Mouse (Mus musculus) embryonic facial prominence, embryonic 14.5 days (tissue): ENCODE results near the gene P3h1. TPM values are rescaled to one million over a fixed set of nuclear protein-coding genes. Genes with fewer than 3 reads are reported as not detected.
A peak's percentile ranks its signal among the peaks of the same experiment; 100 is the strongest.

Source experiments
- ATAC-seq: fragments of 200-750 bp; cut with Nextera tagmentation; 2 replicates; pipeline ENCODE4 v1.8.0; 2017; ENCODE audit warnings: low read depth, moderate number of reproducible peaks, moderate TSS enrichment
- DNase-seq: peaks from one replicate; pipeline ENCODE4 v3.0.0-alpha.2; 2015; ENCODE audit warnings: low spot score
- H3K27ac ChIP-seq: fragments of 300-500 bp; sonication (generic); replicated peaks from 2 replicates; pipeline ENCODE4 v1.5.1; 2014; ENCODE audit warnings: low read depth, mild to moderate bottlenecking, low read length, moderate library complexity
- H3K27me3 ChIP-seq: fragments of 300-500 bp; sonication (generic); replicated peaks from 2 replicates; pipeline ENCODE4 v1.6.1; 2014; ENCODE audit warnings: low read length; ENCODE audit not compliant: control insufficient read depth, insufficient read depth
- H3K36me3 ChIP-seq: fragments of 300-500 bp; sonication (generic); 2 replicates; pipeline ENCODE4 v1.6.1; 2014; ENCODE audit warnings: low read length, mixed read lengths; ENCODE audit not compliant: control insufficient read depth, insufficient read depth
- H3K4me1 ChIP-seq: fragments of 300-500 bp; sonication (generic); 2 replicates; pipeline ENCODE4 v1.6.1; 2014; ENCODE audit warnings: antibody characterized with exemption, low read length; ENCODE audit not compliant: control insufficient read depth, insufficient read depth
- H3K4me2 ChIP-seq: fragments of 300-500 bp; sonication (generic); 2 replicates; pipeline ENCODE4 v1.6.1; 2014; ENCODE audit warnings: low read depth, mild to moderate bottlenecking, low read length, moderate library complexity, mixed read lengths
- H3K4me3 ChIP-seq: fragments of 300-500 bp; sonication (generic); 2 replicates; pipeline ENCODE4 v1.5.1; 2014; ENCODE audit warnings: low read depth, mild to moderate bottlenecking, low read length
- H3K9ac ChIP-seq: fragments of 300-500 bp; sonication (generic); 2 replicates; pipeline ENCODE4 v1.6.1; 2014; ENCODE audit warnings: low read depth, mild to moderate bottlenecking, low read length, moderate library complexity, mixed read lengths
- H3K9me3 ChIP-seq: fragments of 300-500 bp; sonication (generic); 2 replicates; pipeline ENCODE4 v1.6.1; 2016; ENCODE audit warnings: low read length; ENCODE audit not compliant: control insufficient read depth
- WGBS: fragments of 180-500 bp; shearing (Covaris S2); extraction: QIAGEN DNeasy Blood & Tissue Kit; methylation state at CpG from one replicate; pipeline ENCODE4 v1.1.7; 2014; 5-methylcytosine and 5-hydroxymethylcytosine counted together
- polyA plus RNA-seq: library from polyadenylated mRNA; unstranded; fragments of >200 nt; fragmentation: Nextera tagmentation; extraction: Ambion mirVana; gene quantifications from 2 replicates; pipeline ENCODE4 v1.2.1, GENCODE M21; 2014

Gene P3h1
- polyA plus RNA-seq, 1 experiment from 2014 or later = 100 TPM

DNA sequence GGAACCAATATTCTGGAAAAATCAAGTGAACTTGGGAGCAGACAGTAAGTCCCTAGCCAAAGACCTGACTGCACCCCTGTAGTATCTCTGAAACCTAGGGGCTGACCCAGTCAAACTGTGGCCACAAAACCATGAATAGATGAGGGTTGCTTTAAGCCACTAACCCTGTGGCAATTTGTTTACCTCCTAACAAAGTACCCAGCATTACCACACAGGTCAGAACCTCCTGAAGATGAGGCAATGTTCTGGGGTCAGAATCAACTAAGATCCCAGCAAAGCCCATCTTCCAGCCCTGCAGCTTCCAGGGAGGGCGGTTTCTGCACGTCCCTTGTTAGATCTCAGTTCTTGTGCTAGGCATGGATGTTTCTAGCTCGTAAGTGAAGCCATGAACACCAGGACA, 8.2 kb upstream of the P3h1 start:
- H3K4me2 ChIP-seq = no peak overlapping the region
- H3K4me3 ChIP-seq = no peak overlapping the region
- no peak for ATAC-seq
- no peaks in the 10 kb centered on the region for H3K4me1 ChIP-seq
- no peak for DNase-seq
- H3K9ac ChIP-seq = no peak overlapping the region
- H3K36me3 ChIP-seq = peaks cover 51% of the 10 kb centered on the region
- H3K27me3 ChIP-seq = no peaks in the 10 kb centered on the region
- H3K9me3 ChIP-seq = no peaks in the 10 kb centered on the region
- no peak overlapping the region for H3K27ac ChIP-seq
- WGBS = 96% methylated on average over 3 of the region's 3 CpGs

- Histone ChIP-seq H3K4me1 (no peaks in the 10 kb centered on the region), H3K27me3 (no peaks in the 10 kb centered on the region), H3K4me3 (no peak overlapping the region), H3K36me3 (peaks cover 51% of the 10 kb centered on the region), H3K9ac (no peak overlapping the region), H3K27ac (no peak overlapping the region), H3K4me2 (no peak overlapping the region), H3K9me3 (no peaks in the 10 kb centered on the region)
- DNase-seq (no peak), ATAC-seq (no peak)
- WGBS = 91% methylated on average over 9 of the region's 9 CpGs
These were observed 7.0 kb upstream of the P3h1 start for GRCm38 (mm10) chr4:119225719-119226118.

GRCm38 (mm10) chr4:119226751-119227150, 6.0 kb upstream of the P3h1 start:
- H3K4me2 ChIP-seq = no peak overlapping the region
- H3K9me3 ChIP-seq = no peaks in the 10 kb centered on the region
- no peak for DNase-seq
- H3K4me3 ChIP-seq = no peak overlapping the region
- no peak overlapping the region for H3K9ac ChIP-seq
- peaks cover 51% of the 10 kb centered on the region for H3K36me3 ChIP-seq
- H3K27ac ChIP-seq = no peak overlapping the region
- H3K4me1 ChIP-seq = peaks cover 5% of the 10 kb centered on the region
- no peaks in the 10 kb centered on the region for H3K27me3 ChIP-seq
- WGBS = 90% methylated on average over 11 of the region's 11 CpGs
- no peak for ATAC-seq

GRCm38 (mm10) chr4:119233256-119233901, 664 bp downstream of the P3h1 start:
- Histone ChIP-seq H3K36me3 (peaks cover 36% of the 10 kb centered on the region), H3K27me3 (no peaks in the 10 kb centered on the region), H3K27ac (peak overlapping the region; percentile 70), H3K4me1 (peaks cover 11% of the 10 kb centered on the region), H3K9me3 (no peaks in the 10 kb centered on the region), H3K4me3 (peak overlapping the region; percentile 95), H3K4me2 (peak overlapping the region; percentile 72), H3K9ac (peak overlapping the region; percentile 91)
- 0% methylated on average over 31 of the region's 36 CpGs for WGBS
- ATAC-seq (peak; percentile 50), DNase-seq (peak; percentile 94)

DNA sequence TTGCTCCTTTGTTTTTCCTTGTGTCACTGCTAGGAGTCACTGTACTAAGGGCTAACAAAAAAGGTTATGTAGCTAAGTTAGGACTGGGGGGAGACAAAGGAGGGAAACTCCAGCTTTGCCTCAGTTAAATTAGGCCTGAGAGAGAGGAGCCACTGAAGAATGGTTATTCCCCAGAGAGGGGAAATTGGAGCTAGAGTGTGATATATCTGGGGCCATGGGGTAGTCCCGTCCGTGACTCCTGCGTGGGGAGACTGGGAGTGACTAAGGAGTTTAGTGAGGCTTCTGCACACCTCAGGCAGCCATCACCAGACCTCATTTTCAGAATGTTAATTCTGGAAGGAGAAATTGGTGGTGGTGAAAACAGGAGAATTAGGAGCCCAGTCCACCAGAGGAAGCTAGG, 1.6 kb downstream of the P3h1 start:
- H3K27me3 ChIP-seq = no peaks in the 10 kb centered on the region
- H3K4me2 ChIP-seq = peak overlapping the region; percentile 72
- H3K4me1 ChIP-seq = peaks cover 11% of the 10 kb centered on the region
- DNase-seq (no peak), ATAC-seq (no peak)
- peak overlapping the region; percentile 91 for H3K9ac ChIP-seq
- 59% methylated on average over 3 of the region's 3 CpGs for WGBS
- peak overlapping the region; percentile 70; the same call in 1 of the 2 replicates for H3K27ac ChIP-seq
- no peaks in the 10 kb centered on the region for H3K9me3 ChIP-seq
- H3K36me3 ChIP-seq = peaks cover 37% of the 10 kb centered on the region
- H3K4me3 ChIP-seq = peak overlapping the region; percentile 95

- no peak overlapping the region for H3K27ac ChIP-seq
- peaks cover 78% of the 10 kb centered on the region for H3K36me3 ChIP-seq
- H3K9ac ChIP-seq = no peak overlapping the region
- 69% methylated on average over 3 of the region's 3 CpGs for WGBS
- no peak overlapping the region for H3K4me3 ChIP-seq
- H3K27me3 ChIP-seq = no peaks in the 10 kb centered on the region
- peaks cover 4% of the 10 kb centered on the region; the same call in 1 of the 2 replicates for H3K4me1 ChIP-seq
- no peaks in the 10 kb centered on the region for H3K9me3 ChIP-seq
- H3K4me2 ChIP-seq = no peak overlapping the region
- no peak for DNase-seq
- no peak for ATAC-seq
These were observed 5.9 kb downstream of the P3h1 start for GRCm38 (mm10) chr4:119238661-119239060.

GRCm38 (mm10) chr4:119239181-119239682, 6.5 kb downstream of the P3h1 start:
- Histone ChIP-seq H3K4me1 (peaks cover 4% of the 10 kb centered on the region; the same call in 1 of the 2 replicates), H3K4me3 (peak overlapping the region; percentile 14; the same call in 1 of the 2 replicates), H3K9me3 (no peaks in the 10 kb centered on the region), H3K27me3 (no peaks in the 10 kb centered on the region), H3K9ac (peak overlapping the region; percentile 56; the same call in 1 of the 2 replicates), H3K27ac (peak overlapping the region; percentile 73; the same call in 1 of the 2 replicates), H3K4me2 (peak overlapping the region; percentile 27; the same call in 1 of the 2 replicates), H3K36me3 (peaks cover 83% of the 10 kb centered on the region)
- DNase-seq = peak; percentile 91
- peak; percentile 76 for ATAC-seq
- 41% methylated on average over 12 of the region's 12 CpGs for WGBS

DNA sequence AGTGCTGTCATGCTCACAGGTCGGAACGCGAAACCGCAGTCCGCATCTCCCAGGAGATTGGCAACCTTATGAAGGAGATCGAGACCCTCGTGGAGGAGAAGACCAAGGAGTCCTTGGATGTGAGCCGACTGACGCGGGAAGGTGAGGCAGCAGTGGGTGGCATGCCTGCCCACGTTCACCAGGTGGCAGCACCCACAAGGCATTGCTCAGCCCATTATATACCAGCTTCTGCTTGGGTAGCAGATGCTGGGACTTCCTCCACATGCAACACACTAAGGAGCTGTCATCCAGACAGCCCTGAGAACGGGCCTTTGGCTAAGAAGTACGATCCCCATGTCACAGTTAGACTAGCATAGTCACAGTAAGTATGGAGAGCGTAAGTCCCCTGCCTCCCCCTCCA, 8.9 kb downstream of the P3h1 start:
- Histone ChIP-seq H3K4me1 (no peaks in the 10 kb centered on the region), H3K4me3 (no peak overlapping the region), H3K27me3 (no peaks in the 10 kb centered on the region), H3K4me2 (no peak overlapping the region), H3K36me3 (peaks cover 91% of the 10 kb centered on the region), H3K27ac (no peak overlapping the region), H3K9me3 (no peaks in the 10 kb centered on the region), H3K9ac (no peak overlapping the region)
- ATAC-seq (no peak), DNase-seq (no peak)
- 89% methylated on average over 14 of the region's 14 CpGs for WGBS

DNA sequence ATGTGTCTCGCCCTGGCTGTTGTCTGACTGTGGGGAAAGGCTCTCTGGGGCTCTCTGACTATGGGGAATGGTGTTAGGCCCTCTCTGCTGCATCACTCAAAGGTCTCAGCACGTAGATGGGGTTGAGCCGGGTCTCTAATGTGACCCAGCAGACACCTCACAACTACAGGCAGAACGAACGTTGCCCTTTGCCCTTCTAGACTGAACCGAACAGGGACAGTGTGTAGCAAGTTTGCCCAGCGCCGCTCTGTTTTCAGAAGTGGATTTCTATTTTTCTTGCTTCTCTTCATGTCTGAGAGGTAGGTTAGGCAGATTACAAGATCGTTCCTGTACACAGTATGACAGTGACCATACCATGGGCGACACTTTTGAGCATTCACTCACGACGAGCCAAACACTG, 9.9 kb downstream of the P3h1 start:
- Histone ChIP-seq H3K27ac (no peak overlapping the region), H3K4me1 (no peaks in the 10 kb centered on the region), H3K4me2 (no peak overlapping the region), H3K4me3 (no peak overlapping the region), H3K36me3 (peaks cover 87% of the 10 kb centered on the region), H3K9ac (no peak overlapping the region), H3K9me3 (no peaks in the 10 kb centered on the region), H3K27me3 (no peaks in the 10 kb centered on the region)
- ATAC-seq (no peak), DNase-seq (no peak)
- 89% methylated on average over 12 of the region's 12 CpGs for WGBS
